Mouse (Mus musculus): ENCODE results near the gene Rbm45. TPM values are rescaled to one million over a fixed set of nuclear protein-coding genes. Genes with fewer than 3 reads are reported as not detected.

Rbm45 gene
- polyA plus RNA-seq, 1 experiment = 24.0 TPM

DNA sequence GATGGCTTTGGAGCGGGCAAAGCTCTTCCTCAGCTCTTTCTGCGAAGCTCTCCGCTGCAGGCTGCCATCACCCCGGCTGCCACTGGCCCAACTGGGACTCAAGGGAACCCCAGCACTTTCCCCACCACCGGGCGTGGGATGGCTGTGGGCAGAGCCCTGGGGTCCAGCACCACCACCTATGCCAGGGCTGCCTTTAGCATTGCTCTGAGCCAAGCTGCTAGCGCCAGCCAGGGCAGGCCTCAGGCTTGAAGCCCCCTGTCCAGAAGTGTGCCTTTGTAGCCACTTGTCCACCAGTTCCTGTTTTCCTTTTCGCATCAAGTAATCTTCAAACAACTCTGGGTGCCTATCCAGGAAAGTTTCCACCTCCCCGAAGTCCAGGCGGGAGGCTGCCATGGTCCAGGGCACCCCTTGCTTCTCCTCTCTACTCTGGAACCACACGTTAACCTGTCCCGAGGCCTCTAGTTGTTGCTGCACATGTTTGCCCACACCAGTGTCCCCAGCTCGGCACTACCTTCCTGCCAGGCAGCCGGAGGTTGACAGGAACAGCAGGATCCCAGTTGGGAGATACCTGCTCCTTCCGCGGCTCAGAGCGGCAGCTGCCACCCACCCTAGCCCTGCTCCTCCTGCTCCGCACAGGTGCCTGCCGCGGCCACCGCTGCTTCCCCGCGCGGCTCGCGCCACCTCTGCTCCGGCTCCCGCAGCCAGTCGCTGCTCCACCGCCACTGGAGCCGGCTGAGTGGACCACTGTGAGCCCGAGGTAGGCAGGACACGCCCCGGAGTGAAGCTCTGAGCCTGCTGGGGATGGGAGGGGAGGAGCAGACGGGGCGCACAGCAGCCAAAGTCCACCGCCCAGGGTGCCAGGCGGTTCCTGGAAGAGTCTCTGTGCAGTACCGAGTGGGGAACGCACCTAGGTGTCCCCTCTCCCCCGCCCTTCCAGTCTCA is 31.3 kb upstream of the Rbm45 start, which contains the start of gene Pde11a:
TSS of gene Pde11a (minus strand) at position 560 of the 942 bp plus-strand sequence.
- TF ChIP-seq CTCF (IDR thresholded peaks at IDR 0.05; ENCODE audit: extremely low read depth, insufficient read depth, low read length) = no peak
- no peak for TF ChIP-seq POLR2A (IDR thresholded peaks at IDR 0.05; ENCODE audit: extremely low read depth, insufficient read depth, low read length)
- Histone ChIP-seq H3K4me3 (ENCODE audit: insufficient read depth, low read length) (peak within 1 kb of the TSS; percentile 34), H3K27ac (ENCODE audit: insufficient read depth, low read length) (no peak within 1 kb of the TSS), H3K4me1 (ENCODE audit: control insufficient read depth, insufficient read depth, low read length) (no peaks in the 10 kb centered on the region)

DNA sequence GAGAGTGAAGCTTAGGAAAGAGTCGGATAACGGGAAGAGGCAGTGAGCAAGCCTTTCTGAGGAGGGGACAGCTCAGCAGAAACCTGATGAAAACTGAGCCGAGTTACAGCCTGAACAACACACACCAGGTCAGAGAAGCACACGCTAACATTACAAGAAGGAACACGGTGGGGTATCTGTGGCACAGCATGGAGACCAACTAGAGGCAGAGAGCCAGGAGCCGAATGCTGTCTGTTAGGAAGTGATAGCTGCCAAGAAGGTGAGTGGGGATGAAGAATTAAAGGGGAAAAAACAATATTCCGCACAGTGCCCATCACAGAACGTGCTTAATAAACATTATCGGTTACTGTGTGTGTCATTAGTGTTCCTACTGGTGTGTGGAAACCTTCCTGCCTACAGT is 27.6 kb upstream of the Rbm45 start:
- no peak for TF ChIP-seq POLR2A (IDR thresholded peaks at IDR 0.05; ENCODE audit: extremely low read depth, insufficient read depth, low read length)
- TF ChIP-seq CTCF (IDR thresholded peaks at IDR 0.05; ENCODE audit: extremely low read depth, insufficient read depth, low read length) = no peak
- H3K4me3 ChIP-seq (ENCODE audit: insufficient read depth, low read length) = no peak overlapping the region
- no peak overlapping the region for H3K27ac ChIP-seq (ENCODE audit: insufficient read depth, low read length)
- H3K4me1 ChIP-seq (ENCODE audit: control insufficient read depth, insufficient read depth, low read length) = no peaks in the 10 kb centered on the region

DNA sequence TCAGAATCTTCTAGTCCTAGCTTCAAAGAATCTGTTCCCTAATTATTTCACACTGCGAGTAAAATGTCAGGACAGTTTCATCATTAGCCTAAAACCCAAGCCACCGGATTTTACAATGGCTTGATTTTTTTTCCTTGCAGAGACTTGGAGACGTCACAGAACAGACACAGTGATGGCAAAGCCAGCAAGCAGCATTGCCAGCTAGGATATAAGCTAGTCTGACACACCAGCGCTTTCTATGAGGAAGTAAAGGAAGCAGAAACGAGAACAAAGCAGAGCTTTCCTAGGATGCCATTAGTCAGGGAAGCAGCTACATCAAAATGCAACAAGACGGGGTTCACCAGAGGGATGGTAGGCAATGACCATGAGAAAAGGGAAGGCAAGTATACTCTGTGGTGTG is 21.9 kb upstream of the Rbm45 start:
- H3K4me3 ChIP-seq (ENCODE audit: insufficient read depth, low read length) = no peak overlapping the region
- TF ChIP-seq CTCF (IDR thresholded peaks at IDR 0.05; ENCODE audit: extremely low read depth, insufficient read depth, low read length) (no peak), POLR2A (IDR thresholded peaks at IDR 0.05; ENCODE audit: extremely low read depth, insufficient read depth, low read length) (no peak)
- H3K27ac ChIP-seq (ENCODE audit: insufficient read depth, low read length) = no peak overlapping the region
- H3K4me1 ChIP-seq (ENCODE audit: control insufficient read depth, insufficient read depth, low read length) = no peaks in the 10 kb centered on the region

DNA sequence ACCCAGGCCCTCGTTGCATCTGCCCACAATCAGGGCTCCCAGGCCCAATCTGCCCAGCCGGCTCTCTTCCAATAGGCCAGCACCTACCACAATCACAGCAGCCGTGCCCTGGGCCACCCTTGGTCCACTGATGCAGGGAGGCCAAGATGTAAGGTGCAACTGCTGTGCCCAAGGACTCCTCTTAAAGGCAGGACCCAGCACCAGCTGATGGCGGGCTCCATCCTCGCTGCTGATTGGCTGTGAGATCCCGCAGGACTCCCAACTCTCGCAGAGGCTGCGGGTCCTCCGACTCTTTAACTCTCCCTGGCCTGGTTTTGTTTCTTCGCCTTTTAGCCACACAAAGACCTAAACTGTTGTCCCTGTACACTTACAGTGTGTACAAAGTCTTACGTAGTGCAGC is 9.6 kb upstream of the Rbm45 start, which contains the start of gene Cyct:
TSS of gene Cyct (minus strand) at position 225 of the 400 bp plus-strand sequence.
- Histone ChIP-seq H3K4me1 (ENCODE audit: control insufficient read depth, insufficient read depth, low read length) (no peaks in the 10 kb centered on the region), H3K27ac (ENCODE audit: insufficient read depth, low read length) (no peak within 1 kb of the TSS), H3K4me3 (ENCODE audit: insufficient read depth, low read length) (no peak within 1 kb of the TSS)
- TF ChIP-seq CTCF (IDR thresholded peaks at IDR 0.05; ENCODE audit: extremely low read depth, insufficient read depth, low read length) = no peak
- TF ChIP-seq POLR2A (IDR thresholded peaks at IDR 0.05; ENCODE audit: extremely low read depth, insufficient read depth, low read length) = no peak

DNA sequence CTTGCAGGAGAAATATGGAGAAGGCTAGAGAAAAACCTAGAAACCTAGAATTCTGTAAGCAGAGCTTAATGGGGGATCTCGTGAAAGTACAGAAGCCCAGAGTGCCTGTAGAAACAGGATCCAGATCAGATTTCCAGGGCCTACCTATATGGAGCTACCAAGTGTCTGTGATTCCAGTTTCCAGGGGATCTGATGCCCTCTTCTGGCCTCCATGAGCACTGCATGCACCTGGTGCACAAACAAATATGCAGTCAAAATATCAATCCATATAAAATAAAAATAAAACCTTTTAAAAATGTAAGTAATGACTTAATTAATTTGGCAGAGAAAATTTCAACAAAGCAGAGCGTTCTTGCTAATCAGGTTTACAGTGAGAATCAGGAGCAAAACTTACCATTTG is 7.7 kb upstream of the Rbm45 start:
- TF ChIP-seq CTCF (IDR thresholded peaks at IDR 0.05; ENCODE audit: extremely low read depth, insufficient read depth, low read length) (peak; percentile 45; the same call in 1 of the 2 replicates), POLR2A (IDR thresholded peaks at IDR 0.05; ENCODE audit: extremely low read depth, insufficient read depth, low read length) (no peak)
- H3K4me3 ChIP-seq (ENCODE audit: insufficient read depth, low read length) = no peak overlapping the region
- H3K4me1 ChIP-seq (ENCODE audit: control insufficient read depth, insufficient read depth, low read length) = no peaks in the 10 kb centered on the region
- H3K27ac ChIP-seq (ENCODE audit: insufficient read depth, low read length) = no peak overlapping the region

DNA sequence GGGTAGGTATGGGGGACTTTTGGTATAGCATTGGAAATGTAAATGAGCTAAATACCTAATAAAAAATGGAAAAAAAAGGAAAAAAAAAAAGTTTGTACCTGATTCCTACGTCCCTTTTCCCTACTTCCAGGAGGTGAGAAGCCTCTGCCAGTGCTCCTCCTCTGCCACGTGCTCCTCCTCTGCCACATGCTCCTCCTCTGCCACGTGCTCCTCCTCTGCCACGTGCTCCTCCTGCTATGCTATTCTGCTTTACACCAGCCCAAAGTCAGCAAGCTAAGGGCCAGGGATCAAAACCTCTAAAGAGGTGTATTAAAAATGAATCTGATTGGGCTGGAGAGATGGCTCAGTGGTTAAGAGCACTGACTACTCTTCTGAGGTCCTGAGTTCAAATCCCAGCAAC is 4.0 kb upstream of the Rbm45 start:
- no peaks in the 10 kb centered on the region for H3K4me1 ChIP-seq (ENCODE audit: control insufficient read depth, insufficient read depth, low read length)
- TF ChIP-seq POLR2A (IDR thresholded peaks at IDR 0.05; ENCODE audit: extremely low read depth, insufficient read depth, low read length) (no peak), CTCF (IDR thresholded peaks at IDR 0.05; ENCODE audit: extremely low read depth, insufficient read depth, low read length) (no peak)
- H3K4me3 ChIP-seq (ENCODE audit: insufficient read depth, low read length) = no peak overlapping the region
- no peak overlapping the region for H3K27ac ChIP-seq (ENCODE audit: insufficient read depth, low read length)

DNA sequence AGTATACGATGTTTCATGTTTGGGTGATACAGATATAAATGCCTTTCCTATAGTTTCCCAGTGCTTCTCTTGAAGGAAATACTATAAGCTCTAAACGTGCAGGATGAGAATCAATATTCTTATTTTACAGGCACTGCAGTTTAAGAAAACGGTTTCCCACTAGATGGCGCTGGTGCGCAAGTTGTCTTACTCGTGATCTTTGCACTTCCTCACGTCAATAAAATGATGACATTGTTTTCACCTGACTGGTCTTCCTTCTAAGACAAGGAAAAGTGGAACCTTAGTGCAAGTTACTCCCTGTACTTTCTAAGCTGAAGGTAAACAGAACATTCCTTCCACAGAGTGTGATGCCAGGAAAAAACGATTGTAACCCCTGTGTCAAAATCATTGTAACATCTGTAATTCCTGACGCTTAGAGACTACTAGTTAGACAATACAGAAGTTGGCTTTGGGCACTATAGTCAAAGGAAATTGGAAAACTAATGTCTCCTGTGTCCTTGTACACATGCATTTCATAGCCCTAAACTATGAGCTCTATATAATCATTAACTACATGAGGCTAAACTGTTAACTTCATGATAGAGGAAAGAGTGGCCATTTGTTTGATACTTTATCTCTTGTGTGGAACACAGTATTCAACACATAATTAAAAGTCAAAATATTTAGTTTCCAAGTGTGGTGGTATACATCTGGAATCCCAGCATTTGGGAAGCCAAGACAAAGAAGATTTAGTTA is 2.4 kb upstream of the Rbm45 start:
- Histone ChIP-seq H3K4me3 (ENCODE audit: insufficient read depth, low read length) (no peak overlapping the region), H3K27ac (ENCODE audit: insufficient read depth, low read length) (no peak overlapping the region), H3K4me1 (ENCODE audit: control insufficient read depth, insufficient read depth, low read length) (no peaks in the 10 kb centered on the region; the same call in 1 of the 2 replicates)
- TF ChIP-seq CTCF (IDR thresholded peaks at IDR 0.05; ENCODE audit: extremely low read depth, insufficient read depth, low read length) = peak; percentile 85
- no peak for TF ChIP-seq POLR2A (IDR thresholded peaks at IDR 0.05; ENCODE audit: extremely low read depth, insufficient read depth, low read length)

DNA sequence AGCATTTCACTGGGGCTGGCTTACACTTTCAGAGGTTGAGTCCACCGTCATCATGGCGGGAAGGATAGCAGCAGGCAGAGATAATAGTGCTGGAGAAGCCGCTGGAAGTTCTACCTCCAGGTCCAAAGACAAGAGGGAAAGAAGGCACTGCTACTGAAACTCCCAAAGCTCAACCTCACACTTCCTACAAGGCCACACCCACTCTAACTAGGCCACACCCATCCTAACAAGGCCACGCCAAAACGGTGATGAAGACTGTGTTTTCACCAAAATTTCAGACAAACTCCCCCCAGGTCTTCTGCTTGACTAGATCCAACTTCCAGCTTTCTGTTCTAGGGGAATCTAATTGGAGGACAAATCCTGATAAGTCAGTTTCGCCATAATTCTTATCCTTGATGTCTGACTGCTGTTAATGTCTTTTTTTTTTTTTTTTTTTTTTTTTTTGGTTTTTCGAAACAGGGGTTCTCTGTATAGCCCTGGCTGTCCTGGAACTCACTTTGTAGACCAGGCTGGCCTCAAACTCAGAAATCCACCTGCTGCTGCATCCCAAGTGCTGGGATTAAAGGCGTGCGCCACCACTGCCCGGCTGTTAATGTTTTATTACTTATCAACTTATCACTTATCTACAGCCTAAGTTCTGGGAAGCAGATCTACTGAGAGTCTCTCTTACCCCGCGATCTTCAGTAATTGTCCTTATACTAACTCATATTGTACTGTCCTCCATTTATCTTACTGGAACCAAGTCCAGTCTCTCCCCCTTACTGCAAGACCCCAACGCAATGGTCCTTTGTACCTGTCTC is 723 bp upstream of the Rbm45 start:
- H3K4me3 ChIP-seq (ENCODE audit: insufficient read depth, low read length) = no peak overlapping the region; the same call in 1 of the 2 replicates
- no peaks in the 10 kb centered on the region; the same call in 1 of the 2 replicates for H3K4me1 ChIP-seq (ENCODE audit: control insufficient read depth, insufficient read depth, low read length)
- no peak overlapping the region for H3K27ac ChIP-seq (ENCODE audit: insufficient read depth, low read length)
- TF ChIP-seq POLR2A (IDR thresholded peaks at IDR 0.05; ENCODE audit: extremely low read depth, insufficient read depth, low read length) (no peak), CTCF (IDR thresholded peaks at IDR 0.05; ENCODE audit: extremely low read depth, insufficient read depth, low read length) (no peak)

DNA sequence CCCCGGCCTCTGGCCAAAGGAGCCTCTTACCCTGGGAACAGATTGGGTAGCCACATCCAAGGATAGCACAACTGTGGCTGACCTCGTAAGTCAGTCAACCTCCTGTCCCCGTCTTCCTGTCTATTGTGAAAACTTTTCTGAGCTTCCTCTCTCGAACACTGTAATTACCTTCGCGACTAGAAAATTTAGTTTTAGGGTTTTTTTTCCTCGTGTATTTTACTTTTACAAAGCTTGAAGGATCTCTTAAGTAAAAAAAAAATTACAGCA is 805 bp downstream of the Rbm45 start:
- peak overlapping the region; percentile 92 for H3K4me3 ChIP-seq (ENCODE audit: insufficient read depth, low read length)
- no peak overlapping the region for H3K27ac ChIP-seq (ENCODE audit: insufficient read depth, low read length)
- no peaks in the 10 kb centered on the region; the same call in 1 of the 2 replicates for H3K4me1 ChIP-seq (ENCODE audit: control insufficient read depth, insufficient read depth, low read length)
- TF ChIP-seq POLR2A (IDR thresholded peaks at IDR 0.05; ENCODE audit: extremely low read depth, insufficient read depth, low read length) (no peak), CTCF (IDR thresholded peaks at IDR 0.05; ENCODE audit: extremely low read depth, insufficient read depth, low read length) (no peak)
